Mouse (Mus musculus): Measurements from ENCODE around the gene Arhgef7.

Arhgef7 gene

GRCm38 (mm10) chr8:11767213-11767840 lies 39.8 kb downstream of the Arhgef7 start:
- DNase-seq (ENCODE audit: extremely low spot score): no peak

- DNase-seq (ENCODE audit: extremely low spot score): no peak
Observed at GRCm38 (mm10) chr8:11770001-11770400, 42.5 kb downstream of the Arhgef7 start.

- DNase-seq (ENCODE audit: extremely low spot score): no peak
Observed at GRCm38 (mm10) chr8:11770521-11771080, 43.1 kb downstream of the Arhgef7 start.

- no peak for DNase-seq (ENCODE audit: extremely low spot score)
Observed at GRCm38 (mm10) chr8:11771608-11772007, 44.1 kb downstream of the Arhgef7 start.

- DNase-seq (ENCODE audit: extremely low spot score): no peak
Observed at GRCm38 (mm10) chr8:11774195-11775076, 46.9 kb downstream of the Arhgef7 start.

GRCm38 (mm10) chr8:11775889-11776288 lies 48.4 kb downstream of the Arhgef7 start:
- DNase-seq (ENCODE audit: extremely low spot score): no peak

GRCm38 (mm10) chr8:11776451-11777180 lies 49.1 kb downstream of the Arhgef7 start:
- DNase-seq (ENCODE audit: extremely low spot score): no peak

GRCm38 (mm10) chr8:11777201-11777600 lies 49.7 kb downstream of the Arhgef7 start:
- DNase-seq (ENCODE audit: extremely low spot score): no peak

- DNase-seq (ENCODE audit: extremely low spot score): no peak
Observed at GRCm38 (mm10) chr8:11778646-11779433, 51.3 kb downstream of the Arhgef7 start.

GRCm38 (mm10) chr8:11779844-11780634 lies 52.5 kb downstream of the Arhgef7 start:
- DNase-seq (ENCODE audit: extremely low spot score): no peak

GRCm38 (mm10) chr8:11780641-11781040 lies 53.1 kb downstream of the Arhgef7 start:
- DNase-seq (ENCODE audit: extremely low spot score): no peak

GRCm38 (mm10) chr8:11782607-11783006 lies 55.1 kb downstream of the Arhgef7 start:
- no peak for DNase-seq (ENCODE audit: extremely low spot score)

- no peak for DNase-seq (ENCODE audit: extremely low spot score)
Observed at GRCm38 (mm10) chr8:11783861-11784594, 56.5 kb downstream of the Arhgef7 start.

GRCm38 (mm10) chr8:11785121-11785520 lies 57.6 kb downstream of the Arhgef7 start:
- DNase-seq (ENCODE audit: extremely low spot score): no peak

- DNase-seq (ENCODE audit: extremely low spot score): no peak
Observed at GRCm38 (mm10) chr8:11785539-11786046, 58.1 kb downstream of the Arhgef7 start.

- no peak for DNase-seq (ENCODE audit: extremely low spot score)
Observed at GRCm38 (mm10) chr8:11788252-11788651, 60.7 kb downstream of the Arhgef7 start.

GRCm38 (mm10) chr8:11789168-11789567 lies 61.6 kb downstream of the Arhgef7 start:
- DNase-seq (ENCODE audit: extremely low spot score): no peak

GRCm38 (mm10) chr8:11794956-11795355 lies 67.4 kb downstream of the Arhgef7 start:
- DNase-seq (ENCODE audit: extremely low spot score): no peak

GRCm38 (mm10) chr8:11797128-11797527 lies 69.6 kb downstream of the Arhgef7 start:
- DNase-seq (ENCODE audit: extremely low spot score): no peak

Data from embryo, embryonic 9.5 days (tissue).